Mouse (Mus musculus) retina, postnatal 1 day (tissue): Measurements from ENCODE around the gene C1qtnf4.

ENCODE experiments used
- DNase-seq: peaks from one replicate; pipeline ENCODE4 v3.0.0-alpha.2; 2012

C1qtnf4 gene

GRCm38 (mm10) chr2:90938362-90938761 is 52.7 kb downstream of the C1qtnf4 start:
- DNase-seq = no peak

GRCm38 (mm10) chr2:90939750-90940149 is 54.1 kb downstream of the C1qtnf4 start:
- DNase-seq = no peak
